ENCODE assay signal across 16 mouse cellular contexts in genomic region chr3:70130241-70131029, GRCm38 (mm10).
"Had no signal": no experiment of that assay in that cellular context is flagged by ENCODE, and none has a peak within 500 bp of the region (broad histone marks: within the 10 kb centered on the region; RNA-seq: fewer than 3 reads in every experiment).

No protein-coding gene starts in this region.

- H3K4me2 ChIP-seq: lung, embryonic 15.5 days; midbrain, embryonic 12.5 days; neural tube, embryonic 12.5 days had no signal

- DNase-seq: liver, postnatal 0 days; lung, adult 2 months; lung, postnatal 14 days; lung, postnatal 36 days; midbrain, embryonic 14.5 days; right cerebral cortex, postnatal 14 days; spleen, adult 18-20 months; thymus, adult 18-20 months; thymus, postnatal 14 days; thymus, postnatal 36 days had no signal

- H3K9me3 ChIP-seq: lung, embryonic 15.5 days; midbrain, embryonic 12.5 days; neural tube, embryonic 12.5 days had no signal

- ATAC-seq: liver, postnatal 0 days; lung, postnatal 0 days had no signal

- H3K36me3 ChIP-seq: lung, embryonic 15.5 days; midbrain, embryonic 12.5 days; neural tube, embryonic 12.5 days had no signal

- H3K4me1 ChIP-seq: lung, embryonic 15.5 days; megakaryocyte, embryonic 14.5 days; midbrain, embryonic 12.5 days; neural tube, embryonic 12.5 days had no signal

- H3K27me3 ChIP-seq: lung, embryonic 15.5 days; megakaryocyte, embryonic 14.5 days; midbrain, embryonic 12.5 days; neural tube, embryonic 12.5 days had no signal

- H3K4me3 ChIP-seq: lung, embryonic 15.5 days; megakaryocyte, embryonic 14.5 days; midbrain, embryonic 12.5 days; neural tube, embryonic 12.5 days had no signal

- H3K27ac ChIP-seq: lung, embryonic 15.5 days; macrophage; midbrain, embryonic 12.5 days; neural tube, embryonic 12.5 days had no signal

- H3K9ac ChIP-seq: liver, postnatal 0 days; lung, embryonic 15.5 days; midbrain, embryonic 12.5 days; neural tube, embryonic 12.5 days had no signal
